Mouse (Mus musculus): ENCODE measurements at regions not wholly inside any gene's neighbourhood (a gene's known extent, or its start where the extent isn't known, plus 50 kb on each side); places are given as distances from the start of the nearest gene placed in this dataset.
A peak's percentile ranks its signal among the peaks of the same experiment; 100 is the strongest.

DNA sequence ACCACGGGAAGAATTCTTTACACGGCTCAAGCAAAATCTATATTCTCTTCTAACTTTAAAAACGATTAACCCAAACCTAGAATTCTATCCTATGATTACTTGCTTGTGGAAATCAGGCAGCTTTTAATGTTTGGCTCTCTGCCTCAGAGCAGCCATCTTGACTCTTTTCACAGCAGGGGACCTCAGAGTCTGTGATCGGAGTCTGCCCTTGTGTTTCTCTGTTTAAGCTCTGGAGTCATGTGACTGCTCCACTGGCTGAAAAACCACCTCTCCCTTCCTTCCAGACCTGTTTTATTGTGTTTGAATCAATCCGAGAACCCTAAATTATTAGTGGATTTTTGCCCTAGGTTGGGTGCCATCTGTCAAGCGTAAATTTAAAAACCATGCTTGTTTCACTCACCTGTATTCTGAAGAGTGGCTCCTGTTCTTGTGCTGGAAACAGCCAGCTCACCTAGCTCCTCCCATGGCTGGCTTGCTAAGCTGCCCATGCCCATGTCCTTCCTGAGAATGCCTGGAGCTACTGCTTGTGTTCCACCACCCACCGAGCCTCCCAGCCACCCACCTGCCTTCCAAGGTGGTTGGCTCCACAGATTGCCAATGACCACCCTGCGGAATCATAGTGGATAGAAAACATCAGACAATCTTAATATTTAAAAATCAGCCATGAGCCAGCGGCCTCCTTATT lies 62.6 kb downstream of the Perp start:
- DNase-seq (ENCODE audit: low spot score in 2 of 2), result no peak

DNA sequence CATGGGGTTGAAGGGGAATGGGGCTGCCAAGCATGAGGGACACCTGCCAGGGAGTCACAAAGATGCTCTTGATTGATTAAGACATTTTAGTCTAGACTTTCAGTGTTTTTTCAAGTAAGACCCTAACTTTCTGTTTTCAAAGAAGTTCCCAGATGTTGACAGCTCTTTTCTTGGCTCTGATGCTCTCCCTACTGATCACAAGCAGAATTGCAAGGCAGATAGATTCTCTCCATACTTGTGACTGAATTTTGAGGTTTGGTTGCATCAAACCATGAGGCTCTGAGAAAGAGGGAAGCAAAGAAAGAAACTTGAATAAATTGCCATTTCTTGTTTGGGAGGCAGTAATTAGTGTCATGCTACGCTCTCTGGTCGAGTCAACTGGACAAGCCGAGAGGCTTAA lies 64.5 kb downstream of the Perp start:
- no peak for DNase-seq (ENCODE audit: low spot score in 2 of 2)

DNA sequence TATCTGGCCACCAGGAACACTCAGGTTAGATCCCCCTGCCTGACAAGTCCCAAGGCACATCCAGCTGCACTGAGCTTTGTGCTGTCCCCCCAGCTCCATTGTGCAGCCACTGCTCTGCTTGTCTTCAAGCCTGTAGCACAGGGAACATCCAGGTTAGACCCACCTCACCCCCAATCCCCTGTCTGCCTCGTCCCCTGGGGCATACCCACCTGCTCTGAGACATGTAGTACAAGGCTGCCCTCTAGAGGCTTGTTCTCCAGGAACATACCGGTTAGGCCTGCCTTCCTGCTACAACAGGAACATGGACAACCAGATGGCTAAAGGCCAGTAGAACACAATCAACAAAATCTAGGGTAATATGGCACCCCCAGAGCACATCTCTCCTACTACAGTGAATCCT lies 66.1 kb downstream of the Perp start:
- DNase-seq (ENCODE audit: low spot score in 2 of 2), result peak in 1 of 2 experiments; percentile 7

DNA sequence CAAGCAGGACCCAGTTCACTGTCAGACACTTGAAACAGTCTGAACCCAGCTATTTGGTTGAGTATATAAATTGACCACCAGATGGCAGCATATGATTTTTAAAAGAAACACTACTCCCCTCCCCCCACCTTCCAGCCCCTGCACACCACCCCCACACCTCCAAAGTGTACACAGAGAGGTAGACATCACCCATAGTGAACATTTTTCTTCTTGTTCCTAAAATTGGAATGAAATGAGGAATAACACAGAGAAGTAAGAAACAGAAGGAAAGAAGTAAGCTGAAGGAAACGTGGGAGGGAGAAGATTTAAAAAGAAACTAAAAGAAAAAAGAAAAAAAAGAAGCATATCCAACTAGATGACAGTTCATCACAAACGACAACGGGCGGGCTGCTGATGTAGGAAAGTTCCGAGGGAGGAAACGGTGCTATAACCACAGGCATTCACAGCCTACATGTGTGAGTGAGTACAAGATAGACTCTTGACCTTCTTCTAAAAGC lies 72.3 kb downstream of the Perp start:
- DNase-seq (ENCODE audit: low spot score in 2 of 2), result peak in 1 of 2 experiments; percentile 16

DNA sequence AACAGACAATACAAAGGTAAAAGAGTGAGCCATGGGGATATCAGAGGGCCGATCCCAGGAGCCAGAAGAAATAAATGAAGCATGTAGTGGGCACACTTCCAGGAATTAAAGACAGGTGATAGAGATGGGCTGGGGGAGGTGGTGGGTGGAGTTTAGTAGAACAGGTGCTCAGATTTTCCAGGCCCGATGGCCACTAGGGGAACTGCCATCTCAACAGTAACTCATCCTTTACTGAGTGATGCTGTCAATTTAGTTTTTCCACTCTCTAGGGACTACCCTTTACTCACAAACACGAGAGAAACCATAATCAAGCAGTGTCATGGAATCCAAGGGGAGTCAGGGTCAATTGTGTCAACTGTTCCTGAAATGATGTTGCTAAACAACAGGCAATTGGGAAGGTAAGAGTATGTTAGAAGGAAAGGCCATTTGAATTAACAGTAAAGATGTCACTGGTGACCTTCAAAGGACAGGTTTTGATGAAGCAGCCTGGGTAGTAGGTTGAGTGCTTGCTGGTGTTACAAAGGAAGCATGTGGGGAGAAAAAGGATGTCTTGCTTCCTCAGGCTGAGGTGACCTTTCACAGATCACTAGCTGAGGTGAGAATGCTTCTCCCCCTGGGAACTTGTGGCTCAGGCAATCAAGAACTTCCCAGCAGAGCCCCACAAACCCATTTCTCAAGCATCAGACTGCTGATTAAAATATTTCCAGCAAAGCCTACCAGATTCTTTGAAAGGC lies 78.4 kb downstream of the Perp start:
- DNase-seq (ENCODE audit: low spot score in 2 of 2), result no peak

DNA sequence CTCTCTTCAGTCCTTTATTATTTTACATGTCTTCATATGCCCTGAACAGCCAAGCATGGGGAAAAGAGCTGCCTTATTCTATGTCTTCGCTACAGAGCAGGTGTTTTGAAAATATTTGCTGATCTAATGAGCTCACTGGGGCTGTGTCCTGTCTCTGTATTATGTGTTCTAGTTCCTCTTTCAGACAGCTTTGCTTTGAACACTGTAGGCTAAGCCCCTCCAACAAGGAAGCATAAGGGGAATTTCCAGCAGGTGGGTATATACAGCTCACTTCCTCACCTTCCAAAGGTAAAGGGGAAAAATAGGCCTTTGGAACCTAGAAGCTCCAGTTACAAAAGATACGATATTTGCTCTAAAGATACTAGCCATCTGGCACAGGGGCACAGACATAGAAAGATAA lies 83.0 kb downstream of the Perp start:
- DNase-seq (ENCODE audit: low spot score in 2 of 2), result no peak

DNA sequence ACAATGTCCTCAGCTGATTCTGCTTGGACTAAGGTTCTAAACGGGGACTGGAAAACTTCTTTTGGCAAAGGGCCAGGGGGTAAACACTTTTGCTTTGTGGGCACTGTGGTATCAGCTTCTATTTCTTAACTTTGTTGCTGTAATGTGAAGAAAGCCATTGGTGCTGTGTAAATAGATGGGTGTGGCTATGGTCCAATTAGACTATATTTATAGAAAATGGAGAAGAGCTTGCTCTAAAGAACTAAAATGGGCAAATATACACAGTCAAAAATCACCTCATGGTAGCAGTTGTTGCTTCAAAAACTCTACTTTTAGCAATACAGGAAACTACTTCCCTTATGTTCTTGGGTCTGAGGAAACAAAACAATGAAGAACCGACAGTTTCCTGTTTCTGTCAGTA lies 84.1 kb downstream of the Tnfaip3 start:
- no peak for DNase-seq (ENCODE audit: low spot score in 2 of 2)

DNA sequence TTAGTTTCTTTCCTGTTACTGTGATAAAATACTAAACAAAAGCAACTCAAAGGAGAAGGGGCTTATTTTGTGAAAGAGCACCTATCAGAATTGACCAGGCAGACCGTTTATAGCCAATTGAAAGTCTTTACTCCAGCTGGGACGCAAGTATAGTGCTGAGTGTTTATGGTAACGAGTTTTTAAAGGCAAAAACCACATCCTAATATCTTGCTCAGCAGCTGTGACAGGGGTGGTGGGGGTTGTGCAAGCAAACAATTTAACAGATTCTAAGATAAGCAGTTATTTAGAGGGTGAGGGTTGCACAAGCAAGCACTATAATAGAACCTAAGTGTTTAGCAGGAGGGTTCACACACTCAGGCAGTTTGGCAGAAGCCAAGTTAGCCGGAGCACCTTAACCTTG lies 74.0 kb downstream of the Tnfaip3 start:
- no peak for DNase-seq (ENCODE audit: low spot score in 2 of 2)

DNA sequence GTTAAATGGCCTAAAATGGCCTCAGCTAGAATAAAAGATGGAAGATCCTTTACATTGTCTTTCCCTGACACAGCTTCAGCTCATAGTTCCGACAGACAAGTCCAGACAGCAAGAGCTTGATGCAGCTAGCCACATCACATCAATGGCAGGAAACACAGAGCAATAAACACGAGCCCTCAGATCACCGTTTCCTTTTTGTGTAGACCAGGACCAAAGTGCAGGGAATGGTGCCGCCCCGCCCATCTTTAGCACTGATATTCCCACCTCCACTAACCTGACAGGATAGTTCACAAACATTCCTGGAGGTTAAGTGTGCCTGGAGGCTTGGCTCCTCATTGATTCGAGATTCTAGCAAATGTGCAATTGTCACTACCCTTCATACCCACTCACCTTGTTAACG lies 73.5 kb downstream of the Tnfaip3 start:
- DNase-seq (ENCODE audit: low spot score in 2 of 2), result no peak

DNA sequence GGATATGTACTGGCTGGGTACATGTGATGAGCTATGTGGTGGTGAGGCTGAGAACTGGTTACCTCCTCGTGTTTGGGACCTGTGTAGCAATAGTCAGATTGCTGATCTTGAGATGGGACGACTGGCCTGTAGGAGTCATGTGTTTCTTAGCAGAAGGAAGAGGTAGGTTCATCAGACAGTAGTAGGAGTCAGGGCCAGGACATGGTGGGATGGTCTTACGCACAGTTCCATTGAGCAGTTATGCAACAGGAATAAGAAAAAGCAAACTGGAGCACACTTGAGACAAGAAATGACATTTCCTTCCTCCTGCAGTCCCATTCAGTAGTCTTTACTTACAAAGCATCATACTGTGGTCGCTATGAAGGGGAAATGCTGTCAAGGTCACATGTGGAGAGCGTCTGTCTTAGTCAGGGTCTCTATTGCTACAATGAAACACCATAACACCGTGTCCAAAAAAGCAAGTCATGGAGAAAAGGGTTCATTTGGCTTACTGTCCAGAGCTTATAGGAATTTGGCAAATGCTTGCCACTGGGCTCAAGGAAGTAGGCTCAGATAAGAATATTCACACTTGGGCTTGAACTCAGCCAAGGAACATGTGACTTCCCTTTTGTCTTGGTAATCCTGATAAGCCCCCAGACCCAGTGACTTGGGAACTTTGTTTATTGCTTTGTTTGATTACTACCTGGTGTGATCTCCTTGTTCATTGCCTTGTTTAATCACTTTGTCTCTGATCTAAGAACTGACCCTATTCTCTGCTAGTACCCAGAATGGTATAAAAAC lies 72.0 kb downstream of the Tnfaip3 start:
- DNase-seq (ENCODE audit: low spot score in 2 of 2), result no peak

DNA sequence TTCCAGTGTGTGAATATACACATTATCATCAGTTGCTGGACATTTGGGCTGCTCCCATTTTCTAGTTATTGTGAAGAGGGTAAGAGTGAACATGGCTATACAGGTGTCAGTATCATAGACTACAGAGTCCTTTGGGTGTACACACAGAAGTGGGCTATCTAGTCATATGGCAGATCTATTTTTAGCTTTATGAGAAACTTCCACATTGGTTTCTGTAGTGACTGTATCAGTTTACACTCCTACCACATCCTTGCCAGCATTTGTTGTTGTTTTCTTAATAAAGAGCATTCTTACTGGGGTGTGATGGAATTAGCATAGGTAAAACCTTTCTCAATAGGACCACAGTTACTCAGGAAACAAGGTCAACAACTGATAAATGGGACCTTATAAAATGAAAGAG lies 68.7 kb downstream of the Tnfaip3 start:
- no peak for DNase-seq (ENCODE audit: low spot score in 2 of 2)

All from right cerebral cortex, postnatal 36 days (tissue).